Mouse (Mus musculus) cerebellum, adult 2 months (tissue): ENCODE measurements around the gene Sh3bgr.

ENCODE experiments used
- CTCF ChIP-seq: fragments of 200-500 bp; IDR thresholded peaks from 2 replicates; pipeline ENCODE4 v1.5.1; 2011; ENCODE audit warnings: low read depth, mild to moderate bottlenecking, control low read depth, low read length, moderate library complexity, borderline replicate concordance; ENCODE audit not compliant: insufficient read depth
- POLR2A ChIP-seq: fragments of 200-500 bp; IDR thresholded peaks from 2 replicates; pipeline ENCODE4 v1.6.1; 2011; ENCODE audit warnings: low read length, control low read depth, borderline replicate concordance; ENCODE audit not compliant: insufficient read depth

DNA sequence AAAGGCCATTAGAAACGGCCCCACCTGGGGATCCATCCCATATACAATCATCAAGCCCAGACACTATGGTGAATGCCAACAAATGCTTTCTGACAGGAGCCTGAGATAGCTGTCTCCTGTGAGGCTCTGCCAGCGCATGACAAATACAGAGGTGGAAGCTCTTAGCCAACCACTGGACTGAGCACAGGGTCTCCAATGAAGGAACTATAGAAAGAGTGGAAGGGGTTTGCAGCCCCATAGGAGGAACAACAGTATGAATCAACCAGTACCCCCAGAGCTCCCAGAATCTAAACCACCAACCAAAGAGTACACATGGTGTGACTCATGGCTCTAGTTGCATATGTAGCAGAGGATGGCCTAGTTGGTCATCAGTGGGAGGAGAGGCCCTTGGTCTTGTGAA, 71.5 kb downstream of the Sh3bgr start:
- no peak for TF ChIP-seq POLR2A
- no peak for TF ChIP-seq CTCF
